Mouse (Mus musculus) gastrocnemius, adult 18-20 months (tissue): Measurements from ENCODE around the gene Trio. TPM values are rescaled to one million over a fixed set of nuclear protein-coding genes. Genes with fewer than 3 reads are reported as not detected.

Experiments
- DNase-seq: peaks from one replicate; pipeline ENCODE4 v3.0.0; 2021; ENCODE audit warnings: low spot score
- total RNA-seq, 2 experiments: library from RNA; stranded (reverse); gene quantifications; 2 replicates each; pipeline ENCODE4 v1.2.3; 2021

The Trio gene
- total RNA-seq, 2 experiments from 2014 or later = 21.1 to 33.0 TPM

DNA sequence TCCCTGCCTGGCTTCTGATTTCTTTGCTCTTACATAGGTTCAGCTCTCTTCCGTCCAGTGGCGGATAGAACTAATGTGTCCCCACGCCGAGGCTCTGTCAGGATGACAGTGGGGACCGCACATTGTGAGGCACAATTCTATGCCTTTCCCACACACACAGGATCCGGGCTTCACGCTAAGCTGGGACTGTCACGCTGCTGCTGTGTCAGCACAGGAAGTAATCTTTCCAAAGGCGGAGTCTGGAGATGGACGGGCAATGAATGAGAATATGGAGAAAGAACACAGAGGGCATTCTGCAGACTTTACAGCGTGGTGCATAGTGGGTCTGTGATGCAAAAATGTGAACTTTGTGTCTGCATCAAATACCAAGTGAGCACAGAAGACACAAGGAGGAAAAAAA is 246.2 kb downstream of the Trio start:
- DNase-seq = no peak

- no peak for DNase-seq
These were observed 247.4 kb downstream of the Trio start for GRCm38 (mm10) chr15:27778256-27778655.

GRCm38 (mm10) chr15:27777455-27778190 is 248.0 kb downstream of the Trio start:
- no peak for DNase-seq

DNA sequence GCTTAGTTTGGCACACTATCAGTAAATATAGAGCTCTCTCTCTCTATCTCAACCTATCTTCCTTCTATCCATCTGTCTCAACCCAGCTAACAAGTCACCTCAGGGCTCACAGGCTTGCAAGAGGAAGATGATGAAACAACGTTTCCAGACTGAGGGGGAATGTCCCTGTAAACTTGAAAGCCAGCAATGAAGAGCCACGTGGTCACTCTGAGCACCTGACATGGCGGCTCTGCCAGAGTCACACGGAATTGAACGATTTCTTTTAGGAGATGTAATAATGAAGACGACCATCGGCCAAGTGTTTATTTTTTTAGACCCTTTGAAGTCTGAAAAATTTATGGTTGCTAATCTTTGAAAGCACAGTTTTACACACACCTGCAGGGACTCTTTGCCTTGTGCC is 251.2 kb downstream of the Trio start:
- DNase-seq = no peak

DNA sequence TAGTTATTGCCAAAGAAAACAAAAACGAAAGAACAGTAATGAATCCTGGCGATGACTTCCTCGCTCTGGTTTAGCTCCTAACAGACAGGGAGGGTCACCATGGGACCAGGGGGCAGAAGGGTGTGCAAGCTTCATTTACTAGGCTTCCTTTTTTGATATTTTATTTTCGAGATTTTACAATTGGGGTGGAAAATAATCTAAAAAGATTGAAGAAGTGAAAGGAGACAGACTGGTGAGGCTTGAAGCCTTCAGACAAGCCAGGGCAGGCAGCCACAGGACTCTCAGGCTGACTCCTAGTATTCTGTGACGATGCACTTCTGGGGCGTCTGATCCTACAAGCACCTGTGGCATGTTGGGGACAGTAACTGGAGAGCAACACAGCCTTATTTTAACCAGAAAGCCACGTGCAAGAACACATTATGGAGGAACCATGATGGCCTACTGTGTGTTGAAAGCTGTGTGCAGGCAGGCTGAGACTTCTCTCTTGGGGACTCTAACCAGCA is 253.5 kb downstream of the Trio start:
- DNase-seq = no peak

DNA sequence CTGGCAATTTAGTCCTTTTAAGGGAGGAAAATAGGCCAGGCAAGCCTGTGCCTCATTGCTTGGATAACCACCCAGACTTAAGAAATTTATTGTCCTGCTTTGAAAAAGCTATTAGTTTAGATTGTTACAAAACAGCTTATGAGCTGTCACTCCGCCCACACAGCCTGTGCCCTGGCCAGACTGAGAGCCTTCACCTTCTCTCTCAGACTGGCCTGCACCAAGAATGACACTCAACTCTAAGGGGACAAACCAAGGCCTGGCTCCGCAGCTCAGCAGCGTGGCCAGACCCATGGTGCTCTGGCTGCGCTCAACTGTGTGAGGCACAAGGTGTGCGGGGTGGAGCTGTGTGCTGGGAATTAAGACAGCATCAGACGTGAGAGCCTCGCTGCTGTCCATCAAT is 254.1 kb downstream of the Trio start:
- DNase-seq = peak; percentile 35

DNA sequence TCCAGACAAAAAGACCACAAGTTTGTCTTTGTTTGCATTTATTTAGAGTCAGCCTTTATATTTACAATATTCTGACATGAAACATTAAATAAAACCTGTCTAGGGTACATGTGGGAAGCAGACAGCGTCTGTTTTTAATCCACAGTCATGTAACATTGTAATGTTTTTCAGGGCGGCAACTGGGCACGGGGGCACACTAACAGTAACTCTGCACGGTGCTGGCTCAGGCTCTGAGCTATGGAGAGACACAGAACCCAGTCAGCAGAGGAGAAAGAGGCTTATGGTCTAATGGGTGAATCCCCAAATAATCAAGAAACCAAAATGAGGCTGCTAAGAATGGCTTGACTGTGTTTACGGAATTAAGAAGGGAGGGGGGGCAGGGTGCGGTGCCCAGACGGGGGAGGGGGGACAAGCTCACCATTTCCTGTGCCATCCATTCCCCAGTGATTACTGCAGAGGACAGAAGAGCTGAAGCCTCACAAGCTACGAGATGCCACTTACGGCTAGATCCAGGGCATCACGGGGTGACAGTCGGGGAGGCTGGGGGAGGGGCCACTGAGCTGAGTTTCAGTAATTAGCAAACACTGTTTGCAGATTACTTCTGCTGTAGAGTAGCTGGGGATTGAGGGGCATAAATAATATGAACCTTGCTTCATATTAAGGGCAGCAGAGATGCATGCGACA is 255.0 kb downstream of the Trio start:
- DNase-seq = no peak

DNA sequence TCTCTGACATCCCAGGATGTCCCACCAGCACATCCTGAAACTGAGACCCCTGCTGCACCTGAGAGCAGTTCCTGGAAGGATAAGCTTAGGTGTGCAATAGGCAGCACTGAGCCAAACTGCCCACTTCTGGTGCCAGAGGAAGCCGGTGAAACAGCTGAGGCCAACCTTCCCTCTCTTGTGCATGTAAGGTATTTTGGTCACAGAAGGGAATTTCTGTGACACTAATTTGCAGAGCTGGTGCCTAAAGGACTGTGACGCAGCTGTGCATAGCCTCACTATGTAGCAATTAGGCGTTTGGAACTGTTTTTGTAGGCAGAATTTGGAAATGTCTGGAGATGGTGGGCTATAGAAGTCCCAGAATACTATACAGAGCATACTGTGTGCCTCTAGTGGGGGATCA is 264.2 kb downstream of the Trio start:
- no peak for DNase-seq

DNA sequence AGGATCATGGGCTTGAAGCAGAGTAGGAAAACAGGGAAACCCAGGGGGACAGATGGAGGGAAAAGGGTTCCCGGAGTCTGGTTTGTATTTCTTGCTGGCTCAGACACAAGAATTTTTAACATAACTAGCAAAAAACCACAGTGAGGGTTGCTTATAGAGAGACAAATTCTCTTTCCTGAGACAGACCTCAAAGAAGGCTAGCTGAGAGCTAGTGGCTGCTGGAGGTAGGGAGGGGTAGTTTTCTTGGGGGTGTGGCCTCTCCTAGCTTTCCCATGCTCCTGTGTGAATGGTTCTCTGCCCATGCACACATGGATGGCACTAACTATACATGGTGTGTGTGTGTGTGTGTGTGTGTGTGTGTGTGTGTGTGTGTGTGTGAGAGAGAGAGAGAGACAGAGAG is 265.0 kb downstream of the Trio start:
- DNase-seq = no peak

GRCm38 (mm10) chr15:27759890-27760289 is 265.8 kb downstream of the Trio start:
- DNase-seq = no peak

DNA sequence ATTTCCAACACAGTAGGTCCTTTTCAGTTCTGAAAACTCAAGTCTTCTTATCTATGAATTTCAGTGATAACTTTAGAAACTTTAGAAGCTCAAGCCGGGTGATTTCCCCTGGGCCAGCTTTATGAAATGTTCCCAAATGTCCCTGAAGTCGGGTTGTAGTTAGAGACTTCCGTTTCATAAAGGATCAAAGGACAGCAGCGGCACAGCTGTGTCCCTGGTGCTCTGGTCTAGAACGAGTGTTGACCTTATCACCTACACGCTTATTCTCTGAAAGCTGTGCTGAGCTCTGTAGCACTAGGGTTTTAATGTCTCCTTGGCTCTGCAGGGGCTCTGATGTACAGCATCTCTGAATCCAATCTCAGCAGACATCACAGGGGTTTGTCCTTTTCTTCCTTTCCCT is 267.0 kb downstream of the Trio start:
- no peak for DNase-seq

- no peak for DNase-seq
These were observed 269.2 kb downstream of the Trio start for GRCm38 (mm10) chr15:27756426-27756825.

- no peak for DNase-seq
These were observed 270.9 kb downstream of the Trio start for GRCm38 (mm10) chr15:27754571-27755260.

GRCm38 (mm10) chr15:27753923-27754322 is 271.7 kb downstream of the Trio start:
- DNase-seq = no peak

- no peak for DNase-seq
These were observed 272.8 kb downstream of the Trio start for GRCm38 (mm10) chr15:27752677-27753342.

DNA sequence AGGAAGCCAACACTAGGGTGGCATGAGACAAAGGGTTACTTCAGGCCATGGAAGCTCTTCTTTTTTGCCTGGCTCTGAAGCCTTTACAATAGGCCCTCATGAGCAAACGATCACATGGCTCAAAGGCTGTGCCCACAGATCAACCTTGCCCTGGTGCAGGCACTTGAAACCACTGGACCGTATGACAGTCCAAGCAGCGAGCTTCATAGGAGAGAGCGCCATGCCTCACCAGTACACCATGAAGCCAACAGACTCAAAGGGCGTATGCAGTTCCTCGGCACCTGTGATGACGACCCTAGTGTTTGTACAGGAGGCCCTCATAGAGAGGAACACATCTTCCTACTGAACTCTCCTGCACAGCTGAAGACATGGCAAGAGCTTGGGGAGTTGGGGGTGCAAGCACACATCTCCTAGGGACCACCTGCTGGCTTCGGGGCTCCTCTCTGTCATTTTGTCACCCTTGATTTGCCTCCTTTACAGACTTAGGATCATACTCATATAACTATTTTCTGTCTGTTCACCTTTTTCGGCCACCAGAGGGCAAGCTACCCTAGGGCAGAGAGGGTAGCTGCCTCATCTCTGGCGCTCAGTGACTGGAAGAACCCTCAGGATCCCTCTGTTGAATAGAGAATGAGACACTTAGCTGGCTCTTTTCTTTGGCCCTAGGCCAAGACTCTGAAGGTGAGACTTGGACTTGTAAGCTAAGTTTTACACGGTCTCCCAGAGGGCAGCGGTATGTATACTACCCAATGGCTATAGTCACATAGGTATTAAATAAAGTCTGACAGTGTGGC is 273.8 kb downstream of the Trio start:
- peak; percentile 19 for DNase-seq

DNA sequence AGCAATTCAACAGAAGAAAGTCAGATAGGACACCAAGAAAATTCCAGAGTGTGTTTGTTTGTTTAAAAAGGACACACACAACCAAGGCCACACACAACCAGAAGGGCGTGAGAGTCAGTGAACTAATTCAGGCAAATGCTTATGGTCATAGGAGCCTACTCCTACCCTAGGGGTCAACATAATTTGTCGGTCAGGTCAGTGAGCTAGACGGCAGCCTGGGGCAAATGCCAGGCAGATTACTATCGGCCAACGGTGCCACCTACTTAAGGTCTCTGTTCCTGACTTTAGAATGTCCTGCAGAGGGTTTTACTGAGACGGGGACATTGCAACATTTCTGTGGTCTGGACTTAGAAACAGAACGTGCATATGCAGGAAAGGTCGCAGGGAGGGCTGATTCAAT is 276.9 kb downstream of the Trio start:
- DNase-seq = no peak

DNA sequence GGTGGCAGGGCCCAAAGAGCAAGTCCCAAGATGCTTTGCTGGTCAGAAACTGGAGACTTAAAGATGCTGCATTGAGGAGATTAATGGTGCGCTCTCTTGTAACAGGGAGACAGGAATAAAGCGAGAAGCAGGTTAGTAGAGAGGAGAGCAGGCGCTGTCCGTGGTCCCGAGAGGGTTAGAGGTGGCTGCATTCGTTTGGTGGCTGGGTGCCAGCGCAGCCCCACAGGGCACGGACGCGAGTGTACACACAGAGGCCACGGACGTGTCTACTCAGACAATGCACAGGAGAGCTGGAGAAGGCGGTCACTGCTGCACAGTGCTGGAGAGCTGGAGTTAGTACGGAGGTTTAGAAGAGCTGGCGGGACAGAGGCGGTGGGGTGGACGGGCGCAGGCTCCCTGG is 278.1 kb downstream of the Trio start:
- no peak for DNase-seq

GRCm38 (mm10) chr15:27744995-27745394 is 280.7 kb downstream of the Trio start:
- no peak for DNase-seq

DNA sequence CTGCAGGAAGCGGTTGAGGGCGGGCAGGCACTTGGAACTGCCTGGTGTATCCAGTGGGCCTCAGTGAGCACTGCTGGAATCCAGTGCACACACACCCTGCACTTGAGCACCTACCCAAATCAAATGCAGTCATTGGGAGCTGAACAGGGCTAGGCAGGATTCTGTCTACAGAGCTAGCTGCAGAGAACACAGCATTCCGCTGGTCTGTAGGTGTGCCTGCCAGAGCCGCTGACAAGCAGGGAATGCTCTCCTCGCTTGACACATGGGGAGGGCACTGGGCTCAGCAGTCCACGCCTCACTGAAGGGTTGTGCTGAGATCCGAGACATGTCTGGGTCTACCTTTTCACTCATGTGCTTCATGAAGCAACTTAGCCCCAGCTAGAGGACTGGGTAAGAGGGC is 285.6 kb downstream of the Trio start:
- no peak for DNase-seq

DNA sequence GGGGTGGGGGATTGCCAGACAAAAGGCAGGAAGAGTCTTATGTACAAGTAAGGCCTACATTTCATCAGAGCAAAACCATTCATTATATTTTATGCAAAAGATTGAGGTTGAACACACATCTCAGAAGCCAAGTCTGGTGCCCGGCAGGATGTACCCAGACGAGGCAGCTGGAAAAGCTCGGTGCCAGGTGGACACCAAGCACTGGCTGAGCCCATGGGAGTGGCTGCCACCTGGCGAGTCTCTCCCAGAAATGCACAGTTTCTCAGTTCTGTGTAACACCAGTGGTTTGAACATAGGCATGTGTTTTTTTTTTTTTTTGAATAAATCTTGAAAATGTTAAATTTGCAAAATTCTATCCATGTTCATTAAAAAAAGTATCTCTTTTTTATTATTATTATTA is 293.8 kb downstream of the Trio start:
- DNase-seq = no peak
